Mouse (Mus musculus): ENCODE data around the gene Gm17359. TPM values are rescaled to one million over a fixed set of nuclear protein-coding genes. Genes with fewer than 3 reads are reported as not detected.
A peak's percentile ranks its signal among the peaks of the same experiment; 100 is the strongest.

The Gm17359 gene
- polyA plus RNA-seq, 1 experiment from 2014 or later, result not detected

GRCm38 (mm10) chr3:79358721-79359120 is 22.3 kb downstream of the Gm17359 start:
- WGBS, result 49% methylated on average over 4 of the region's 4 CpGs
- ATAC-seq (ENCODE audit: insufficient number of reproducible peaks, insufficient read depth, low FRiP score, low read depth), result no peak
- Histone ChIP-seq H3K27me3 (ENCODE audit: control insufficient read depth, insufficient read depth, low read length) (no peaks in the 10 kb centered on the region), H3K4me3 (ENCODE audit: control insufficient read depth in 1 of 2, insufficient read depth in 1 of 2, low read depth in 1 of 2, low read length in 2 of 2) (no peak overlapping the region), H3K9me3 (ENCODE audit: control insufficient read depth, low read length) (no peaks in the 10 kb centered on the region), H3K4me2 (ENCODE audit: low read length) (no peak overlapping the region), H3K4me1 (ENCODE audit: control insufficient read depth in 2 of 2, insufficient read depth in 2 of 2, low read length in 2 of 2) (peaks cover 0 to 5% of the 10 kb centered on the region in 2 experiments; a peak in 2 of 4 replicates), H3K36me3 (ENCODE audit: control insufficient read depth, insufficient read depth, low read length) (no peaks in the 10 kb centered on the region), H3K27ac (replicated peaks in 1 of 2; ENCODE audit: control insufficient read depth in 1 of 2, insufficient read depth in 1 of 2, low read depth in 2 of 2, low read length in 2 of 2) (no peak overlapping the region), H3K9ac (ENCODE audit: low read length) (no peak overlapping the region)

DNA sequence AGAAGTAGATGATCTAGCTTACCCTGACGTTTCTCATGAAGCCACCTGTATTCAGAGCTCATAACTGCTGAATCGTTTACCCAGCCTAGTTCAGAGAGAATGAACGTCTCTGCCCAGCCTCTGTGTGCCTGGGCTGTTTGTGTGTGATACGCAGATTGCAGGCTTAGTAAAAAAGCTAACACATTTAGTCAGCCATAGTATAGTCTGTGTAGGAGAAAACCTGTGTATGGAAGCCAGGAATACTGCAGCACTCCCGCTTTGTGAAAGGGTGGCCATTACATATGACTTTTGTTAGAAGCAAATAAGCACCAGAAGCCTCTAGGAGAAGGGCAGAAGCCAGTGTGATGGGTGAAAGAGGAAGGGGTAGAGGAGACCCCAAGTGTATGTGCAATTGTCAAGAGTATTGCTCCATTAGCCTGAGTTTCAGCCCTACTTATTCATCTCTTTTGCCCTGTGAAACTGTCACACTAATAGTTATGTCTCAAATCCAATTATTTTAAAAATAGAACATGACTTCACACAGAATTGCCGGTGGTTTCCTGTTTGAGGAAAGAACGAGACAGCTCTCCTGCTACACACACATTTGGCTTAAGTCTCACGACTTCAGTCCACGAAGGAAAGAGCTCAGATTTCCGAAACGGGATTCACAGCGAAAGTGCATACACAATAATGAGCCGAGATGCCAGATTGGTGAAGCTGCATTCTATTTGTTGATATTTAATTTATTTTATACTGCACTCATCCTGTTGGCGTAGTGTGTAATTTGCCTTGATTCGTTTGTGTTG is 24.0 kb downstream of the Gm17359 start:
- no peak for ATAC-seq (ENCODE audit: insufficient number of reproducible peaks, insufficient read depth, low FRiP score, low read depth)
- H3K27ac ChIP-seq (replicated peaks in 1 of 2; ENCODE audit: control insufficient read depth in 1 of 2, insufficient read depth in 1 of 2, low read depth in 2 of 2, low read length in 2 of 2), result peak overlapping the region; percentile 32 to 56; a peak in 2 of 4 replicates
- 0 out of 2 replicates have a peak overlapping the region, but pooled peaks have one; percentile 17 for H3K4me2 ChIP-seq (ENCODE audit: low read length)
- H3K9ac ChIP-seq (ENCODE audit: low read length), result peak overlapping the region; percentile 36; the same call in 1 of the 2 replicates
- no peak overlapping the region for H3K4me3 ChIP-seq (ENCODE audit: control insufficient read depth in 1 of 2, insufficient read depth in 1 of 2, low read depth in 1 of 2, low read length in 2 of 2)
- H3K4me1 ChIP-seq (ENCODE audit: control insufficient read depth in 2 of 2, insufficient read depth in 2 of 2, low read length in 2 of 2), result peaks cover 0 to 5% of the 10 kb centered on the region in 2 experiments; a peak in 2 of 4 replicates
- no peaks in the 10 kb centered on the region for H3K36me3 ChIP-seq (ENCODE audit: control insufficient read depth, insufficient read depth, low read length)
- no peaks in the 10 kb centered on the region for H3K9me3 ChIP-seq (ENCODE audit: control insufficient read depth, low read length)
- 51% methylated on average over 15 of the region's 15 CpGs for WGBS
- no peaks in the 10 kb centered on the region for H3K27me3 ChIP-seq (ENCODE audit: control insufficient read depth, insufficient read depth, low read length)

GRCm38 (mm10) chr3:79366098-79366497 is 29.6 kb downstream of the Gm17359 start:
- 44% methylated on average over 8 of the region's 8 CpGs for WGBS
- Histone ChIP-seq H3K9me3 (ENCODE audit: control insufficient read depth, low read length) (no peaks in the 10 kb centered on the region), H3K36me3 (ENCODE audit: control insufficient read depth, insufficient read depth, low read length) (no peaks in the 10 kb centered on the region)

GRCm38 (mm10) chr3:79368306-79368705 is 31.8 kb downstream of the Gm17359 start:
- Histone ChIP-seq H3K9ac (ENCODE audit: low read length) (no peak overlapping the region), H3K36me3 (ENCODE audit: control insufficient read depth, insufficient read depth, low read length) (no peaks in the 10 kb centered on the region), H3K4me1 (ENCODE audit: control insufficient read depth in 2 of 2, insufficient read depth in 2 of 2, low read length in 2 of 2) (no peaks in the 10 kb centered on the region; a peak in 1 of 4 replicates), H3K4me2 (ENCODE audit: low read length) (no peak overlapping the region), H3K27ac (replicated peaks in 1 of 2; ENCODE audit: control insufficient read depth in 1 of 2, insufficient read depth in 1 of 2, low read depth in 2 of 2, low read length in 2 of 2) (no peak overlapping the region), H3K4me3 (ENCODE audit: control insufficient read depth in 1 of 2, insufficient read depth in 1 of 2, low read depth in 1 of 2, low read length in 2 of 2) (no peak overlapping the region), H3K9me3 (ENCODE audit: control insufficient read depth, low read length) (no peaks in the 10 kb centered on the region), H3K27me3 (ENCODE audit: control insufficient read depth, insufficient read depth, low read length) (no peaks in the 10 kb centered on the region)
- ATAC-seq (ENCODE audit: insufficient number of reproducible peaks, insufficient read depth, low FRiP score, low read depth), result no peak
- 76% methylated on average over 6 of the region's 6 CpGs for WGBS

More at GRCm38 (mm10) chr3:79366098-79366497, 29.6 kb downstream of the Gm17359 start:
- Histone ChIP-seq H3K27me3 (ENCODE audit: control insufficient read depth, insufficient read depth, low read length) (no peaks in the 10 kb centered on the region), H3K27ac (replicated peaks in 1 of 2; ENCODE audit: control insufficient read depth in 1 of 2, insufficient read depth in 1 of 2, low read depth in 2 of 2, low read length in 2 of 2) (no peak overlapping the region), H3K9ac (ENCODE audit: low read length) (no peak overlapping the region), H3K4me1 (ENCODE audit: control insufficient read depth in 2 of 2, insufficient read depth in 2 of 2, low read length in 2 of 2) (no peaks in the 10 kb centered on the region; a peak in 1 of 4 replicates), H3K4me3 (ENCODE audit: control insufficient read depth in 1 of 2, insufficient read depth in 1 of 2, low read depth in 1 of 2, low read length in 2 of 2) (no peak overlapping the region), H3K4me2 (ENCODE audit: low read length) (no peak overlapping the region)
- ATAC-seq (ENCODE audit: insufficient number of reproducible peaks, insufficient read depth, low FRiP score, low read depth), result no peak

DNA sequence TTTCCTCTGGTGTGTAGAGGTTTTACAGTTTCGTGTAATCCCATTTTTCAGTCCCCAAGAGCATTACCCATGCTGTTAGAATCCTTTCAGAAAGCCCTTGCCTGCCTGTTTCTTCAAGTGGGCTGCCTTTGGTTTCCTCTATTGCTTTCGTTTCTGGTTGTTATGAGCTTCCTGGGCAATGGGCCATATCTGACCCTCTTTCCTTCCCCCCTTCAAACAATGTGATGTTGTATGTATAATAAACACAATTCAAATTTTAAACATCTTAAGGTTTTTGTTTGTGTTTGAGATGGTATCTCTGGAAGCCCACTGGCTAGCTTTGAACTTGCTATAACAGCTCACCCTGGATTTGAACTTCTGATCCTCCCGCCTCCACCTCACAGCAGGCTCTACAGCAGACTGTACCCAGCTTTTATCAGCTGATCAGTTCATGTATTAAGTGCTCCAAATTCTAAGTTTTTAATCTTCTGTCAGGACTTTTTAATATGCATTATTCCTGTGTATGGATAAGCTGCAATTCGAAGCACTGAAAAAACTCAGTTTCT is 34.0 kb downstream of the Gm17359 start:
- no peak overlapping the region for H3K27ac ChIP-seq (replicated peaks in 1 of 2; ENCODE audit: control insufficient read depth in 1 of 2, insufficient read depth in 1 of 2, low read depth in 2 of 2, low read length in 2 of 2)
- no peak overlapping the region for H3K4me2 ChIP-seq (ENCODE audit: low read length)
- H3K27me3 ChIP-seq (ENCODE audit: control insufficient read depth, insufficient read depth, low read length), result no peaks in the 10 kb centered on the region
- H3K9ac ChIP-seq (ENCODE audit: low read length), result no peak overlapping the region
- H3K9me3 ChIP-seq (ENCODE audit: control insufficient read depth, low read length), result no peaks in the 10 kb centered on the region
- H3K36me3 ChIP-seq (ENCODE audit: control insufficient read depth, insufficient read depth, low read length), result no peaks in the 10 kb centered on the region
- WGBS, result 63% methylated on average over 4 of the region's 4 CpGs
- no peaks in the 10 kb centered on the region; a peak in 1 of 4 replicates for H3K4me1 ChIP-seq (ENCODE audit: control insufficient read depth in 2 of 2, insufficient read depth in 2 of 2, low read length in 2 of 2)
- no peak overlapping the region for H3K4me3 ChIP-seq (ENCODE audit: control insufficient read depth in 1 of 2, insufficient read depth in 1 of 2, low read depth in 1 of 2, low read length in 2 of 2)
- ATAC-seq (ENCODE audit: insufficient number of reproducible peaks, insufficient read depth, low FRiP score, low read depth), result no peak

GRCm38 (mm10) chr3:79371506-79372195 is 35.2 kb downstream of the Gm17359 start:
- H3K4me2 ChIP-seq (ENCODE audit: low read length), result no peak overlapping the region
- H3K27ac ChIP-seq (replicated peaks in 1 of 2; ENCODE audit: control insufficient read depth in 1 of 2, insufficient read depth in 1 of 2, low read depth in 2 of 2, low read length in 2 of 2), result no peak overlapping the region
- H3K36me3 ChIP-seq (ENCODE audit: control insufficient read depth, insufficient read depth, low read length), result no peaks in the 10 kb centered on the region
- 81% methylated on average over 7 of the region's 7 CpGs for WGBS
- H3K27me3 ChIP-seq (ENCODE audit: control insufficient read depth, insufficient read depth, low read length), result no peaks in the 10 kb centered on the region
- no peak for ATAC-seq (ENCODE audit: insufficient number of reproducible peaks, insufficient read depth, low FRiP score, low read depth)
- H3K9ac ChIP-seq (ENCODE audit: low read length), result no peak overlapping the region
- no peaks in the 10 kb centered on the region for H3K4me1 ChIP-seq (ENCODE audit: control insufficient read depth in 2 of 2, insufficient read depth in 2 of 2, low read length in 2 of 2)
- H3K4me3 ChIP-seq (ENCODE audit: control insufficient read depth in 1 of 2, insufficient read depth in 1 of 2, low read depth in 1 of 2, low read length in 2 of 2), result no peak overlapping the region
- H3K9me3 ChIP-seq (ENCODE audit: control insufficient read depth, low read length), result no peaks in the 10 kb centered on the region

DNA sequence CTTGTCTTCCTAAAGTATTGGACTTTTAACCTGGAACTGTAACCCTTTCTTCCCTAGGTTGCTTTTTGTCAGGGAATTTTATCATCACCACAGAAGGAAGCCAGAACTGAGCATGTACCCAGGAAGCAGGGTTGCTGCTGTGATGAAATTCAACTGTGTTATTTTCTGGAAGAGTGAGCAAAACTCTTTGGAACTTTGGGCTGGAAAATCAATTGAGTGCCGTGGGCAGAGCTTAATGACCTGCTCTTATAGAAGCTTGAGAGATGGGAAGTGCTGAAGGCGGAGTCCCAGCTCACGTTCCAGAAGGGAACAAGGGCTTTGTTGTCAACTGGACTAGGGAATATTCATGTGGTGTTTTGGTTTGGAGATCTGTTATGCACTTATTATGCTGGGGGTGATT is 37.5 kb downstream of the Gm17359 start:
- H3K9me3 ChIP-seq (ENCODE audit: control insufficient read depth, low read length), result no peaks in the 10 kb centered on the region
- H3K4me1 ChIP-seq (ENCODE audit: control insufficient read depth in 2 of 2, insufficient read depth in 2 of 2, low read length in 2 of 2), result no peaks in the 10 kb centered on the region
- no peak overlapping the region for H3K27ac ChIP-seq (replicated peaks in 1 of 2; ENCODE audit: control insufficient read depth in 1 of 2, insufficient read depth in 1 of 2, low read depth in 2 of 2, low read length in 2 of 2)
- H3K36me3 ChIP-seq (ENCODE audit: control insufficient read depth, insufficient read depth, low read length), result no peaks in the 10 kb centered on the region
- H3K4me3 ChIP-seq (ENCODE audit: control insufficient read depth in 1 of 2, insufficient read depth in 1 of 2, low read depth in 1 of 2, low read length in 2 of 2), result no peak overlapping the region
- 65% methylated on average over 3 of the region's 3 CpGs for WGBS
- H3K4me2 ChIP-seq (ENCODE audit: low read length), result no peak overlapping the region
- no peak overlapping the region for H3K9ac ChIP-seq (ENCODE audit: low read length)
- no peaks in the 10 kb centered on the region for H3K27me3 ChIP-seq (ENCODE audit: control insufficient read depth, insufficient read depth, low read length)
- ATAC-seq (ENCODE audit: insufficient number of reproducible peaks, insufficient read depth, low FRiP score, low read depth), result no peak

Data from heart, embryonic 14.5 days (tissue).